Mouse (Mus musculus): Measurements from ENCODE around the gene Coro1b. TPM values are rescaled to one million over a fixed set of nuclear protein-coding genes. Genes with fewer than 3 reads are reported as not detected.
"Not testable (repeated sequence)": the region's sequence is repeated elsewhere in the genome, so short reads cannot be mapped to it uniquely, and the experiment has no call there.

The Coro1b gene
- total RNA-seq, 1 experiment from 2014 or later = 134 TPM

- ATAC-seq (ENCODE audit: extremely low read depth, insufficient number of reproducible peaks, low FRiP score, poor library complexity, severe bottlenecking) = no peak
Measured at GRCm38 (mm10) chr19:4118350-4118749, 30.1 kb upstream of the Coro1b start.

DNA sequence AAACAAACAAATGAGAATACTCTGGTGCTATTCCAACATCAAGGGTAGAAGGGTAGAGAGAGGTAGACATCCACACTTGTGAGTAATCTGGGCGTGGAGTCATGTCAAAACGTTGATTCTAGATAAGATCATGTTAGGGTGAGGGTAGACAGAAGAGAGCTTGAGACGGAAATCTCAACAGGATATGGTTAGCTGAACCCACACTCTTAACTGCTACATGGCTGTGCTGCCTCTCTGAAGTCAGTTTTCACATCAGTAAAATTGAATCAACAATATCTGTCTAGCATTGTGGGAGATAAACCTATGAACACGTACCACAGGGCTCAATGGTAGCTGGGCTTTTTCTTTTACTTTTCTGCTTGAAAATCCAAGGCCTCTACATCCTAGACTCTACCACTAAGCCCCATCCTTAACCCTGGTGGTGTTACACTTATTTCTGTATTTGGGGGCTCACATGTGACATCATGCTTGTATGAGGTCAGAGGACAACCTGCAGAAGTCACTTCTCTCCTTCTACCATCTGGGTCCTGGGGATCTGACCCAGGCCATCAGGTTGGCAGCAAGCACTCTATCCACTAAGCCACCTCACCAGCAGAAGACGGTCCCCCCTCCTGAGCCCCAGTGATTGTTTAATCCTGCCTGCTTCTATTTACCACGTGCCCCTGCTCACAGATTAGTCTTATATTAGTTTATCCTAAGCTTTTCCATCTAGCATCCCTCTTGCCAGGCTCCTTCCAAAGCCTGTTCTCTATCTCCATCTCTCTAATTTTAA lies 28.5 kb upstream of the Coro1b start:
- ATAC-seq (ENCODE audit: extremely low read depth, insufficient number of reproducible peaks, low FRiP score, poor library complexity, severe bottlenecking) = no peak

GRCm38 (mm10) chr19:4120496-4120895 lies 27.9 kb upstream of the Coro1b start:
- no peak for ATAC-seq (ENCODE audit: extremely low read depth, insufficient number of reproducible peaks, low FRiP score, poor library complexity, severe bottlenecking)

DNA sequence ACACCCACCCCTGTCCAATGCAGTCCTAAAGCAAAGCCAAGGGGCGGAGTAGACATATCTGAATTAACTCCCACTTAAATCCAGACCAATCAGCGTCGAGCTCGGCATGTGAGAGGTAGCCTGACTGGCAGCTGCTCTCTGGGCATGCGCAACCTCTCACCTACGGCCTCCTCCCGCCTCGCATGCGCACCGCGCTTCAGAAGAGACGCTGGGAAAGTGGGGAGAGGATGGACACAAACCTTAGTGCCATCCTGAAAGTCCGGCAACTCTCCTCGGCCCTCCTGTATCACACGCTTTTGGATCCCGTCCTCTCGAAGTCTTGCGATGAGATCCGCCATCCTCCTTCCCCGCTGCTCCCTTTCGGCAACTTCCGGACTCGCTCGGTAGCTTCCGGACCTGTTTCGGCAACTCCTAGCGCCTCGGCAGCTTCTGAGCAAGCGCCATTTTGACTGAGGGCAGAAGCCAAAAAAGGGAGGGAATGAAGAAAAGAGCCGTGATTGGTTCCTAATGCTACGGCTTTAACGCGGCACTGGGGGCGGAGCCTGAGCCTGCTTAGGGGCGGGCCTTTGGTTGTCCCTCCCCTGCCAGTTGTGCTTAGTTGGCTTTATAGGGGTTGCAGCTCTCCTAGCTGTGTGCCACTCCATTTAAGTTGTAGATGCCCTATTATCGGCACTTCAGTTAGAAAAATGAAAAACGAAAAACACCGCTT lies 27.2 kb upstream of the Coro1b start:
- ATAC-seq (ENCODE audit: extremely low read depth, insufficient number of reproducible peaks, low FRiP score, poor library complexity, severe bottlenecking) = peak; percentile 71

- ATAC-seq (ENCODE audit: extremely low read depth, insufficient number of reproducible peaks, low FRiP score, poor library complexity, severe bottlenecking) = not testable (repeated sequence)
Measured at GRCm38 (mm10) chr19:4121896-4122295, 26.5 kb upstream of the Coro1b start.

DNA sequence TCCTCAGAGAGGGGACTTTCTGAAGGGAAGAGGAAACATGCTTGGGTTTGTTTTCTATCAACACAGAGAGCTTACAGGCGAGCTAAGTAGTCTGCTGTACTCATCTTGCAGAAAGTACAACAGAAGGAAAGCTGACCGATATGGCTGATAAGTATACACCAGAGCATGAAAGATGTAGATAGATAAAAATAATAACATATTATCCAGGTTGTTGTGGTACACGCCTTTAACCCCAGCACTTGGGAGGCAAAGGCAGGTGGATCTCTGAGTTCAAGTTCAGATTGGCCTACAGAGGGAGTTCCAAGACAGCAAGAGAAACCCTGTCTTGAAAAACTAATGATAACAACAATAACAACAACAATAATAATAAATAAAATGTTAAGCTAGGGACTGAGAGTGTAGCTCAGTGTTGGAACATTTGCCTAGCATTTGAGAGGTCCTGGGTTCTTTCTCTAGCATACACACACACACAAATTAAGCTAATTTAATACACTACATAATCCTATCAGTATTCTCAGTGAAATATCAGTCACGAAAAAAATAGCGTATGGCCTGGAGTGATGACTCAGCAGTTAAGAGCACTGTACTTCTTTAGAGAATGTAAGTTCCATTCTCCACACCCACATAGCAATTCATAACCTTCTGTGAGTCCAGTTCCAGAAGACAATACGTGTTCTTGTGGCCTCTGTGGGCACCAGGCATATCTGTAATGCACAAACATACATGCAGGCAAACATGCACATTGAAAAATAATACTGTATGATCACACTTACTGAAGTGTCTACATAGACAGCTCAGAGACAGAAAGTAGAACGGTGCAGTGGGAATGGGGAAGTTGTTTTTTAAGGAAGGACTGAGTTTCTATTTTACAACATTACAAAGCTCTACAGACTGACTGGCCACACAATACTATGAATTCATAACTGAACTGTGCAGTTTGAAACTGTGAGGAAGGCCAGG lies 25.7 kb upstream of the Coro1b start:
- no peak for ATAC-seq (ENCODE audit: extremely low read depth, insufficient number of reproducible peaks, low FRiP score, poor library complexity, severe bottlenecking)

DNA sequence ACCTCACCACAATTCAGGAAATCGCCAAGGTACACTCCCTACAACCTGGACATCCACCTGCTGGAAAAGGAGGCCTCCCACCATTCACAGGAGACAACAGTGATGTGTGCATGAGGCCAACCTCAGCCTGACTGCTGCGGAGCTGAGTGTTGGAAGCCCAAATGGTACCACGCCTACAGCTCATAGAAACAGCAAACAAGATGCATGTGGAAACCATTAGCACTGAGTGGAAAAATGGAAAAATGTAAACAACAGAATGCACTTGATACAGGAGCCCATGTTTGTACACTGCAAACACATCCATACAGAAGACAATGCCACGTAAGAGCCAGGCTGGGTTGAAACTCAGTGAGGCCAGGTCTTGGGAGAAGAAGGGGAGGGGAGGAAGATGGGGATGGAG lies 24.0 kb upstream of the Coro1b start:
- ATAC-seq (ENCODE audit: extremely low read depth, insufficient number of reproducible peaks, low FRiP score, poor library complexity, severe bottlenecking) = no peak

DNA sequence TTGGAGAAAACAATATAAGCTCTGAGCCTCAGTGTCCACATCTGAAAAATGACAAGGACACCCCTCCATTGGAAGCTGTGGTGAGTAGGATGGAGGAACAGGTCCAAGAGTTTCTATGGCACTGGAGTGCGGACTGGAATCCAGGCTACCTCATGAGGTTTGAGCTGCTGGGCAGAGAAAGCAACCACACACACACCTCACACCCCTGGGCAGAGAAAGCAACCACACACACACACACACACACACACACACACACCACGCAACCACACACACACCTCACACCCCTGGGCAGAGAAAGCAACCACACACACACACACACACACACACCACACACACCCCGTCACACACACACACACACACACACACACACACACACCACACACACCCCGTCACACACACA lies 23.2 kb upstream of the Coro1b start:
- ATAC-seq (ENCODE audit: extremely low read depth, insufficient number of reproducible peaks, low FRiP score, poor library complexity, severe bottlenecking) = not testable (repeated sequence)

DNA sequence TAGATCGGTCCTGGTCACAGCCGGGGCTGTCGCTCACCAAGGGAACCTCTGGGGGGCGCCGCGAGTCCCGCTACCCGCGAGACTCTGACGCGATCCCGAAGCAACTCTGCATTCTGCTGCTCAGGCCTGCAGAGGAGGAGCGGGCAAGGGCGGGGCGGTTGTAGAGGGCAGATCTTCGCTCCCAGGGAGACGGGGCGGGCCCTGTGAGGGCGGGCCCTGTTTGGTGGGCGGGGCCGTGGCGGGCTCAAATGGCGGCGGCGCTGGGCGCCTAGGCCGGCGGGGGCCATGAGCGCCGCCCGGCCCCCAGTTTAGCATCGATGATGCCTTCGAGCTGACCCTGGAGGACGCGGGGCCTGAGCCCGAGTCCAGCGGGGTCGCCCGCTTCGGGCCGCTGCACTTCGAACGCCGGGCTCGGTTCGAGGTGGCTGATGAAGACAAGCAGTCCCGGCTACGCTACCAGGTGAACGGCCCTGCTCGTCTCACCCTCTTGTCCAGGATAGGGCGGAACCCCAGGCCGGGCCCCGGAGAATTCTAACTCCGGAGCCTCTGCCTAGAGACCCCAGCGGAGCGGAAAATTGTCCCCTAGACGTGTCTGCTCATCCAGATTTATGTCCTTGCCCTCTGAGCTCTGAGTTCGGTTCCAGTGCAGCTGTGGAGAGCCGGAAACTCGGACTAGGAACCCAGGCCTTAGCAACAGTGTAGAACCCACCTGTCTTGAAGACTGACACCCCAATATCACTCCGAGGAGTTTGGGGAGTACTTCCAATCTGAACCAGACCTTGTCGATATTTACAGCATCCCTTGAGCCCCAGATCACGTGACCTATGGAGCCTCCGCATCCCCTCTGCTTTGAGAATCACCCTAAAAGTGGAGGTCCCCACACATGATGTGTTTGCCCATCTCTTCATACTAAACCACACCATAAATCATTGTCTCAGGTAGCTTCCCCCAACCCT lies 22.4 kb upstream of the Coro1b start, which contains the start of gene Aip:
Aip (minus strand) TSS at position 118 of the 956 bp plus-strand sequence.
- peak; percentile 73 for ATAC-seq (ENCODE audit: extremely low read depth, insufficient number of reproducible peaks, low FRiP score, poor library complexity, severe bottlenecking)

- ATAC-seq (ENCODE audit: extremely low read depth, insufficient number of reproducible peaks, low FRiP score, poor library complexity, severe bottlenecking) = no peak
Measured at GRCm38 (mm10) chr19:4126759-4127495, 21.5 kb upstream of the Coro1b start.

GRCm38 (mm10) chr19:4129462-4129861 lies 19.0 kb upstream of the Coro1b start:
- ATAC-seq (ENCODE audit: extremely low read depth, insufficient number of reproducible peaks, low FRiP score, poor library complexity, severe bottlenecking) = no peak

DNA sequence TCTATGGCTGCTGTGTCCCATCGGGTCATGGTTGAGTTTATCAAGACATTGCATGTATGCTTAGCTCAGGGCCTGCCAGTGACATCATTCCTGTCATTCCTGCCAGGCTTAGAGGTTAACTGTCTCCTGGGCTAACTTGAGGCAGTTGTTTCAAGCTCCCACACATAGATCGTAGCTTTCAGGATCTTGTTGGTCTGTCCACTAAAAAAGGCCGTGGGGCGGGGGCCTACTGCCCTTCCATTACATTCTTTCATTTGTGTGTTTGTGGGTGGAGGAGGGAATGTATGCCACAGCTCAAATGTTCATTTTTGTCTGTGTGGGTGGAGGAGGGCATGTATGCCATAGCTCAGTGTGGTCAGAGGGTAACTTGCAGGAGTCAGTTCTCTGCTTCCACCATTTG lies 18.3 kb upstream of the Coro1b start:
- ATAC-seq (ENCODE audit: extremely low read depth, insufficient number of reproducible peaks, low FRiP score, poor library complexity, severe bottlenecking) = no peak

GRCm38 (mm10) chr19:4131075-4131474 lies 17.3 kb upstream of the Coro1b start:
- ATAC-seq (ENCODE audit: extremely low read depth, insufficient number of reproducible peaks, low FRiP score, poor library complexity, severe bottlenecking) = no peak

DNA sequence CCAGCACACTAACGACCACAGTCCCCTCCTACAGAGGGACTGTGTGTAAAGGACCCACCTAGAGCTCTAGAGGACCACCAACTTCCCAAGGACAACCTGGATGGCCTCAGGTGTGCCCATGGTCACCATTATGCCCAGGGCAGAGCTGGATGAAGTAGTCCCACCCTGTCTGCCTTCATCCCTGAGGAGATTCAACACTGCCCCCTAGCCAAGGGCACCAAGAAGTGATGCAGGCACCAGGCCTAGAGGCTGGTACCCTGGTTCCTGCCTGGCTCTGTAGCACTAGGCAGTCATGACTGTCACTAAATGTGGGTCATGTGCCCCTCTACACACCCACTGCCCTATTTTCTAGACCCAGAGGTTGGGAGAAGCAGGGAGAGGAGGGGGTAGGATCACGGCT lies 16.7 kb upstream of the Coro1b start:
- ATAC-seq (ENCODE audit: extremely low read depth, insufficient number of reproducible peaks, low FRiP score, poor library complexity, severe bottlenecking) = no peak

GRCm38 (mm10) chr19:4134354-4134753 lies 14.1 kb upstream of the Coro1b start:
- no peak for ATAC-seq (ENCODE audit: extremely low read depth, insufficient number of reproducible peaks, low FRiP score, poor library complexity, severe bottlenecking)

- ATAC-seq (ENCODE audit: extremely low read depth, insufficient number of reproducible peaks, low FRiP score, poor library complexity, severe bottlenecking) = not testable (repeated sequence)
Measured at GRCm38 (mm10) chr19:4135229-4135962, 13.0 kb upstream of the Coro1b start.

- peak; percentile 71 for ATAC-seq (ENCODE audit: extremely low read depth, insufficient number of reproducible peaks, low FRiP score, poor library complexity, severe bottlenecking)
Measured at GRCm38 (mm10) chr19:4135963-4136345, 12.5 kb upstream of the Coro1b start.

All from neutrophil, adult 5-6 weeks (primary cell).